Comparison of ENCODE assay signal across 8 mouse cellular contexts in the genomic region with DNA sequence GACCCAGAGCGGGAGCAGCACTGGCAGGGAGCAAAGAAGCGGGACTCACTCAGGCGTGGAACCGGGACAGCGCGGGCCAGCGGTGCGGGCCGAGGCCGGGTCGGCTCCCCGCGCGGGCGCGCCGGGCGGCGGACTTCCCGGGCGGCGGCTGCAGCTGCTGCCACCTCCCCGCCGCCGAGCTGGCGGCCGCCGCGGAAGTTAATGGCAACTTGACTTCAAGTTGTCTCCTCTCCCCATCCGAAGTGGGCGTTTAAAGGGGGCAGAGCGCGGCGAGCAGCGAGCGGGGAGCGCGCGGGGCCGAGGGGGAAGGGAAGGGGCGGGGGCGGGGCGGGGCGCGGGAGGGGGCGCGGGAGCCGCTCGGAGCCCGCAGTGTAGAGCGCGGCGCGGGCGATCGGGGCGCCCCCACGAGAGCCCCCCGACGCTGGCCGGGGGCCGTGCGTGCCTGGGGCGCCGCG. TPM values are rescaled to one million over a fixed set of nuclear protein-coding genes. Genes with fewer than 3 reads are reported as not detected.
DNase-seq lines count a peak whose midpoint lies in the region; ATAC-seq and TF ChIP-seq lines count a peak whose summit lies in the region.

No protein-coding gene starts in this region.

- no peak overlapping the region for H3K27ac ChIP-seq in ES-E14 (ENCODE audit: insufficient read depth, low read depth, low read length, poor library complexity, severe bottlenecking)
- H3K27ac ChIP-seq in forebrain, embryonic 14.5 days (ENCODE audit: low read depth, low read length) = no peak overlapping the region
- no peak overlapping the region for H3K27ac ChIP-seq in kidney, embryonic 14.5 days (ENCODE audit: low read depth, low read length)

- H3K4me2 ChIP-seq in forebrain, embryonic 14.5 days (ENCODE audit: low read length) = peak overlapping the region; percentile 99
- H3K4me2 ChIP-seq in kidney, embryonic 14.5 days (replicated peaks; ENCODE audit: low read depth, low read length) = peak overlapping the region; percentile 97

- DNase-seq in frontal cortex, postnatal 14 days (ENCODE audit: low spot score in 2 of 2) = no peak
- DNase-seq in ES-E14 (ENCODE audit: low read depth, low spot score) = no peak
- peak; percentile 40 for DNase-seq in forebrain, embryonic 14.5 days (ENCODE audit: low spot score)
- DNase-seq in lung, postnatal 14 days = peak; percentile 37
- peak; percentile 11 for DNase-seq in retina, postnatal 7 days (ENCODE audit: low read depth, low spot score)
- DNase-seq in cerebellum, postnatal 4 days (ENCODE audit: low spot score in 2 of 2) = no peak

- no peaks in the 10 kb centered on the region for H3K9me3 ChIP-seq in ES-E14 (ENCODE audit: control insufficient read depth, insufficient read depth, low read depth, low read length)
- no peaks in the 10 kb centered on the region for H3K9me3 ChIP-seq in forebrain, embryonic 14.5 days (replicated peaks; ENCODE audit: control insufficient read depth, low read length)
- no peaks in the 10 kb centered on the region for H3K9me3 ChIP-seq in kidney, embryonic 14.5 days (ENCODE audit: control insufficient read depth, low read length)

- peak; percentile 18 for ATAC-seq in frontal cortex, adult (ENCODE audit: low TSS enrichment)
- ATAC-seq in forebrain, embryonic 14.5 days = peak; percentile 82
- peak; percentile 65 for ATAC-seq in kidney, embryonic 14.5 days (ENCODE audit: low FRiP score, low TSS enrichment)

- peak overlapping the region; percentile 77 to 84 for H3K4me3 ChIP-seq in ES-E14 (ENCODE audit: insufficient read depth in 1 of 2, low read depth in 1 of 2, low read length in 2 of 2, poor library complexity in 1 of 2, severe bottlenecking in 1 of 2)
- peak overlapping the region; percentile 70 for H3K4me3 ChIP-seq in forebrain, embryonic 14.5 days (ENCODE audit: low read depth, low read length)
- H3K4me3 ChIP-seq in kidney, embryonic 14.5 days (ENCODE audit: low read length) = peak overlapping the region; percentile 68

- peaks cover 5 to 8% of the 10 kb centered on the region in 2 experiments for H3K4me1 ChIP-seq in ES-E14 (ENCODE audit: control insufficient read depth in 2 of 2, insufficient read depth in 2 of 2, low read length in 2 of 2, poor library complexity in 1 of 2)
- peaks cover 12% of the 10 kb centered on the region; the same call in 1 of the 2 replicates for H3K4me1 ChIP-seq in forebrain, embryonic 14.5 days (ENCODE audit: control insufficient read depth, insufficient read depth, low read length)
- H3K4me1 ChIP-seq in kidney, embryonic 14.5 days (ENCODE audit: control insufficient read depth, insufficient read depth, low read length) = 0 out of 2 replicates have a peak, but pooled peaks cover 7% of the 10 kb centered on the region

- in situ Hi-C loops in ES-E14 (cut with MboI; ENCODE audit: low sequenced_read_pairs in 2 of 2, unreplicated experiment in 2 of 2) = no loop called here

- H3K27me3 ChIP-seq in forebrain, embryonic 14.5 days (replicated peaks; ENCODE audit: control insufficient read depth, insufficient read depth, low read length) = peaks cover 13% of the 10 kb centered on the region
- peaks cover 71% of the 10 kb centered on the region for H3K27me3 ChIP-seq in kidney, embryonic 14.5 days (ENCODE audit: control insufficient read depth, insufficient read depth, low read length)

- peak overlapping the region; percentile 54 for H3K9ac ChIP-seq in ES-E14 (ENCODE audit: insufficient read depth, low read depth, low read length, poor library complexity, severe bottlenecking)
- H3K9ac ChIP-seq in forebrain, embryonic 14.5 days (ENCODE audit: low read length) = peak overlapping the region; percentile 82
- H3K9ac ChIP-seq in kidney, embryonic 14.5 days (ENCODE audit: low read depth, low read length) = peak overlapping the region; percentile 50

- no peaks in the 10 kb centered on the region for H3K36me3 ChIP-seq in ES-E14 (ENCODE audit: control insufficient read depth, insufficient read depth, low read length, poor library complexity, severe bottlenecking)
- H3K36me3 ChIP-seq in forebrain, embryonic 14.5 days (ENCODE audit: control insufficient read depth, insufficient read depth, low read length) = no peaks in the 10 kb centered on the region
- no peaks in the 10 kb centered on the region for H3K36me3 ChIP-seq in kidney, embryonic 14.5 days (ENCODE audit: control insufficient read depth, insufficient read depth, low read length)

- under 1% methylated on average over 43 of the region's 66 CpGs for WGBS in forebrain, embryonic 14.5 days
- WGBS in kidney, embryonic 14.5 days = under 1% methylated on average over 30 of the region's 66 CpGs

TF ChIP-seq in ES-E14, 5 proteins besides CTCF, POLR2A, EP300 and RAD21:
- TF ChIP-seq MAFK (IDR thresholded peaks at IDR 0.05; ENCODE audit: insufficient read depth, low read depth, low read length) = no peak

RNA-seq across cellular contexts. Expression of gene Satb1, which starts 0.6 kb away (rescaled TPM):
- 4.1 and 6.5 TPM in 2 replicates for total RNA-seq in ES-E14 (2012; rRNA removed)
- 24.2 and 33.5 TPM in 2 replicates for polyA plus RNA-seq in forebrain, embryonic 14.5 days (2014; fragmentation: Nextera tagmentation; extraction: Ambion mirVana)
- 9.0 and 12.7 TPM in 2 replicates for polyA plus RNA-seq in kidney, embryonic 14.5 days (2014; fragmentation: Nextera tagmentation; extraction: Ambion mirVana)

Comparison
In these comparisons a context has a peak if more than half of its experiments do, and no peak if none do; other contexts are left out.
1. ATAC-seq: peak in every context shown above with its lines; median percentile 82 in forebrain, embryonic 14.5 days; 65 in kidney, embryonic 14.5 days; 18 in frontal cortex, adult.
2. DNase-seq: peak in forebrain, embryonic 14.5 days (single experiment), lung, postnatal 14 days (single experiment) and retina, postnatal 7 days (single experiment); none in frontal cortex, postnatal 14 days (0 of 2), ES-E14 (single experiment) and cerebellum, postnatal 4 days (0 of 2).
3. Peak in every context shown above with its lines, with median percentiles within 50 percentile points of each other: H3K4me3 ChIP-seq and H3K9ac ChIP-seq.